Mouse (Mus musculus): ENCODE measurements around the gene Adck2.

The Adck2 gene

GRCm38 (mm10) chr6:39557723-39558261, 15.9 kb upstream of the Adck2 start, which contains the start of gene Dennd2a:
TSS of gene Dennd2a (minus strand) at chr6:39557867.
- DNase-seq (ENCODE audit: low spot score in 2 of 2), result peak; percentile 66 to 77

GRCm38 (mm10) chr6:39559276-39559939, 14.3 kb upstream of the Adck2 start:
- no peak for DNase-seq (ENCODE audit: low spot score in 2 of 2)

DNA sequence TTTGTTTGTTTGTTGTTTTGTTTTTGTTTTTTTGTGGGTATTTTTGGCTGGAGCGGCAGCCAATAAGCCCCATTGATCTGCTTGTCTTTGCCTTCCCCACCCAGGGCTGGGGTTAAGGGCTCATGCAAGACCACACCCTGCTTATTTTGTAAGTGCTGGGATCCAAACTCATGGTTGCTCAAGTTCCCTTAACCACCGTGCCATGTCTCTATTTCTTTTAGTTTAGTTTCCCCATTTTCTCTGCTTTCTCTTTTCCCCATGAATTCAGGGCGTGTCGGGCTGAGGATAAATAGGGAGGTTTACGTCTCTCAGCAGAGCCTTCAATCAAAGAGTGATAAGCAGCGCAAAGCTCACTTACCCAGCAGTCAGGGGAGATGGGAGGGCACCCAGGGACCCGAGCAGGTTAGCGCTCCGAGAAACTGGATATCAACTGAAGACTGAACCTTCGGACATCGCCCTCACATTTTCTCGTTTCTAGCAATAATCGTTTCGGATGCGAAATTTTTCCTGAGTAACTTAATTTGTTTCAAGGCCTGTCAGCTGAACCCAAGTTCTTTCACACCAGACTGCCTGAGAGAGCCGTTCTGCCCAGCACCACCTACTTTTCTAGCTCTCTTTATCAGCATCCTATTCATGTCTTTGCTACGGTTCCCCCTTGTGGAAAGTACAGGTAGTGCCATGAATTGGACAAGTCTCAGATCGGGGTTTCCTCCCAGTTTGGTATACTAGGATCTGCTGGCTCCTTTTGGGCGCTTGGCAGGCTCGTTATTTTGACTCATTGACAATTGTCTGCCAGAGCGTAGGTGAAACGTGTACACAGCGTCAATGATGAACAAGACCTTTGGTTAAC, 11.3 kb upstream of the Adck2 start:
- peak; percentile 58 to 85 for DNase-seq (ENCODE audit: low spot score in 2 of 2)

DNA sequence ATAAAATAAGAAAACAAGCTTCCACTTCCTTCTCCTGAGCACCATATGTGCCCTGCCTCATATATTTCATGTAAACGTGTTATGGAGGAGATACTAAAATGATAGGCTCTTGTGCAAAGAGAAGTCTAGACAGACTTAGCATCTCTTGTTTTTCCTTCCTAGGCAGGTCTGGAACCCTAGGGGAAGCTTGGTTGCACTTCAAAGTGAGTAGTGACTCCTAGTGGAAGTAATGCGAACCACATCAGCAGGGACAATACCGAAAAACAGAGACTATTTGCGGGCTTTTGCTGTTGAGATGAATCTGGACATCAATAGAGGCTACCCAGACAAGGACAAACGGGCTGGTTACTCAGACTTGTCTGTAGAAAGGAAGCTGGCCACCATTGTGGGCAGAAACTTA, 6.1 kb upstream of the Adck2 start:
- DNase-seq (ENCODE audit: low spot score in 2 of 2), result no peak

DNA sequence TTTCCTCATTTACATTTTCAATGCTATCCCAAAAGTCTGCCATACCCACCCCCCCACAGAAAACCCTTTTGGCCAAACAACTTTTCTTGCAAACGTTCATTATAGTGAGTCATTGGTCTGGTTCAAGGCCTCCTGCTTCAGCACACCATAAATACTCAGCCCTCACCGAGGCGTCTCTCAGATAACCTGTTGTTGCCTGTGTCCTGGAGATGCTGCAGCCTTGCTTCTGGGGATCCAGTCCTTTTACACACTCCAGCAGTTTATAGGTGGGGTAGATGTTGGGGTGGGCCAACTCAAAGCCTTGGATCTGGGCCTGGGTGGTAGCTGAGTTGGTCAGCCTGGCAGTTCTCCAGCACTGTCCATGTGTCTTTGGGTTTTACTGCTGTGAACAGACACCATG, 3.2 kb upstream of the Adck2 start:
- DNase-seq (ENCODE audit: low spot score in 2 of 2), result no peak

DNA sequence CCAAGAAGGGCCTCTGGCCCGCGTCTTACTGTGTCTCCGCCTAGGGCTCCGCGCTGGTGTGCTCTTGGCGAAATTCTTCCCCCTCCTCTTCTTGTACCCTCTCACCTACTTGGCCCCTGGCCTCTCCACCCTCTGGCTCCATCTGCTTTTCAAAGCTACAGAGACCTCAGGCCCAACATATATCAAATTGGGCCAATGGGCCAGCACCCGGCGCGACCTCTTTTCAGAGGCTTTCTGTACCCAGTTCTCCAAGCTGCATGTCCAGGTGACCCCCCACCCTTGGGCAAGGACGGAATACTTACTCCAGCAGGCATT, 839 bp downstream of the Adck2 start:
- no peak for DNase-seq (ENCODE audit: low spot score in 2 of 2)

DNA sequence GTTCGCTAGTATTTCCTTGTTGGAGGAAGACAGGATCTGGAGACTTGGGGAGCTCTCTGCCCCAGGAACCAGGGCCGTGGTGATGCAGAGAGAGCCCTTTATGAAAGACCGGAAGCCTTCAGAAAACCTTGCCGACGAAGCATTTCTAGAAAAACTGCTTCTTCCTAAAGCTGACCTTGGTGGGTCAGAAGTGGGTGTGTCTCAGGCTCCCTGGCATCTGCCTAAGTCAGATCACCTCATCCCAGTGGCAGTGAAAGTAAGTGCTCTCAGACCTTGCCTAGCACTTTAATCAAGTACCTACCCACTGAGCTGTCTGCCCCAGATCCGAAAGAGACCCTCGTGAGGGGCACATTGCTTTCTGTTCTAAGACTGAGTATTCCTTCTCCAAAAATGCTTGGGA, 1.3 kb downstream of the Adck2 start:
- no peak for DNase-seq (ENCODE audit: low spot score in 2 of 2)

DNA sequence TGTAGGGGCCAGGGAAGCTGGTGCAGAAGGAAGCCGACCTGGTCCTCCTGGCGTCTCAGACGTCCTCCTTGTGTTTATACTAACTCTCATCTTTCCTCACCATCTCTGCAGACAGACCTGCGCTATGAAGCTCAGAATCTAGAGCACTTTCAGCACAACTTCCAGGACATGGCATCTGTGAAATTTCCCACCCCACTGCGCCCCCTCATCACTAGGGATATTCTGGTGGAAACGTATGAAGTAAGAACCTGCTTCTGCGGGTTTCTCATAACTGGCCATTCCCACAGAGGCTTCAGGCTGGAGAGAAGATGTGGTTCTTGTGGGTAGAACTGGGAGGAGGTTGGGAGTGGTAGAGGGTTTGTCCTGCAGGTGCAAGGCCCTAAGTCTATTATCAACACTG, 5.9 kb downstream of the Adck2 start:
- DNase-seq (ENCODE audit: low spot score in 2 of 2), result no peak

GRCm38 (mm10) chr6:39580558-39580957, 6.9 kb downstream of the Adck2 start:
- DNase-seq (ENCODE audit: low spot score in 2 of 2), result no peak

- DNase-seq (ENCODE audit: low spot score in 2 of 2), result no peak
Measured at GRCm38 (mm10) chr6:39581087-39581784, 7.6 kb downstream of the Adck2 start.

- no peak for DNase-seq (ENCODE audit: low spot score in 2 of 2)
Measured at GRCm38 (mm10) chr6:39585517-39585916, 11.8 kb downstream of the Adck2 start, which contains the start of gene Gm42420. TSS of gene Gm42420 (plus strand) at chr6:39585753.

DNA sequence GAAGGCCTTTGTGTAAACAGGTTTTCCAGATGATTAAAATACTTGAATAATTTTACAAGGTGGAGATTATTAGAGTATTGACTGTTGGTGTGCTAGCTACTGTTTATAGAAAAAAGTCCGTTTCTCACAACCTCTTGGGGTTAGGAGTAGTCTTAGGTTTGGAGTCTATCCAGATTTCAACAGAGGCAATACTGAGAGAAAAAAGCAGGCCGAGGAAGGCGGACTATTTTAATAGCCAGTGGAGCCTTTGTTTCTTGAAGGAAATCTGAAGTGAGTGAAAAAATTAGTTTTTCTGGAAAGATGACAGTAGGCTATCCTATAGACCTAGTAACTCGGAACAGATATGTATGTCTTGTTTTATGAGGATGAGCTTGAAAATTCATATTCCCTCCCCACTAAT, 17.8 kb downstream of the Adck2 start:
- no peak for DNase-seq (ENCODE audit: low spot score in 2 of 2)

DNA sequence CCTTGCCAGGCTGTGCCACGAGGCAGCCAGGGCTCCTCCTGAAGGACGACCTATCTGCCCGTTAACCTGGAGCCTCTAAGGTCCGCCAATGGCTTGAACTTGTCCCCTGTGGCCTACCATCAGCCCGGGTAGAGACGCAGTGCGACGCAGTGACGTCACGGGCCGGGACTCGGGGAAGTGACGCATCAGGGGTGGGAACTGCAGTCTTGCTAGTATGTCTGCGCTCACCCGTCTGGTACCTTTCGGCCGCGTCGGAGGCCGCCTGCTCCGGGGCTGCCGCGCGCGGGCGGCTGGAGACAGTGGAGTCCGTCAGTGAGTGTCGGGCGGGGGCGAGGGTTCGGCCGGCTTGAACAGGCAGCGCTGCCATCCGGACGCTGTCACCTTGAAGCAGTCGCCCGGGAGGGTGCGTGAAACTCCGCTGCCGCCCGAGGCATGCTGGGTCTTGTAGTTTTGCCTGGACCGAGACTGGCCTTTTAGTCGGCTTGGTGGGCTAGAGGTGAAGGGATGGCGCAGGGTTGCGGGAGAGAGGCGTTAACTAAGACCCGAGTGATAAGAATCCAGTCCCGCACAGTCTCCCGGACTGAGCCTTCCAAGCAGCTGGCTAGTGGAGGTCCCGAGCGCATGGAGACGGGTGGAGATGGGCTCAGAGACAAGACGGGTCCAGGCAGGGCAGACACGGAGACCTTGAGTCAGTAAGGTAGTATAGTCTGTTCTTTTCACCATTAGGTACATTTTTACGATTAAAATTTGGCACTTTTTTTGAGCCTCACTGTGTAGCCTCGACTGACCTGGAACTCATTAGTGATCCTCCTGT, 18.9 kb downstream of the Adck2 start, which contains the start of gene Ndufb2:
TSS of gene Ndufb2 (plus strand) at position 174 of the 814 bp plus-strand sequence.
- peak; percentile 90 to 94 for DNase-seq (ENCODE audit: low spot score in 2 of 2)

GRCm38 (mm10) chr6:39600851-39601250, 27.2 kb downstream of the Adck2 start:
- DNase-seq (ENCODE audit: low spot score in 2 of 2), result no peak

DNA sequence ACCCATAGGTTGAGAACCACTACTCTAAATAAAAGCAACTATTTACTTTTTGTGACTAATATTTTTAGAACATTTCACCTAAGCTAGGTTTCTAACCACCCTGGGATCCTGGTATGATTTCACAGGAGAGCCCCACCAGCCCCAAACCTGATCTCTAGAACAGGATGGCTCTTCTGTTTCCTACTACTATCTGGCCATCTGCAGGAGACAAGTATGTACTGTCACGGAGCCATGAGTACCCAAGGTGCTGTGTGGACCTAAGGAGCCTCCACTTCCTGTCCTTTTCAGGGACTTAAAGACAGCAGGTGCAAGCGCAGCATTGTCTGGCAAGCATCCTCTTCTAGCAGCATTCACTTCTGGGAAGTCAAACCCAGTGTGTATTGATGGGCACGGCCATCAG, 28.2 kb downstream of the Adck2 start:
- DNase-seq (ENCODE audit: low spot score in 2 of 2), result no peak

- DNase-seq (ENCODE audit: low spot score in 2 of 2), result no peak
Measured at GRCm38 (mm10) chr6:39604565-39604964, 30.9 kb downstream of the Adck2 start.

GRCm38 (mm10) chr6:39606056-39606455, 32.4 kb downstream of the Adck2 start:
- DNase-seq (ENCODE audit: low spot score in 2 of 2), result no peak

DNA sequence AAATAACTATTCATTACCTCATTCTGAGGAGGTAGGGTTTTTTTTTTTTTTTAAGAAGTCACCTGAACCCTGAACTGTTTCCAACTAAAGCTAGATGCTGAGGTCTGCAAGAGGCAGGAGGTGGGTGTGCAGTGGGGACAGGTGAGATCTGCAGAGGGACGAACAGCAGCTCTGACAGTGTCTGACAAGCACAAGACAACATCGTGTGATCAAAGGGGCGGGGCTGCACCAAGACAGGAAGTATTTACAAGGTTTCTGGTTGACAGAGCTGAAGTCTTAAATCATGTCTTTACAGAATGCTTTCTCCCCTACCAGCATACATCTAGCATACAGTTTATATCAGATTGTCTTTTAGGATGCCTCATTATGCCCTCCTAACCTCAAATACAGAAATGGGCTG, 33.2 kb downstream of the Adck2 start:
- no peak for DNase-seq (ENCODE audit: low spot score in 2 of 2)

GRCm38 (mm10) chr6:39607365-39607764, 33.7 kb downstream of the Adck2 start:
- DNase-seq (ENCODE audit: low spot score in 2 of 2), result no peak

DNA sequence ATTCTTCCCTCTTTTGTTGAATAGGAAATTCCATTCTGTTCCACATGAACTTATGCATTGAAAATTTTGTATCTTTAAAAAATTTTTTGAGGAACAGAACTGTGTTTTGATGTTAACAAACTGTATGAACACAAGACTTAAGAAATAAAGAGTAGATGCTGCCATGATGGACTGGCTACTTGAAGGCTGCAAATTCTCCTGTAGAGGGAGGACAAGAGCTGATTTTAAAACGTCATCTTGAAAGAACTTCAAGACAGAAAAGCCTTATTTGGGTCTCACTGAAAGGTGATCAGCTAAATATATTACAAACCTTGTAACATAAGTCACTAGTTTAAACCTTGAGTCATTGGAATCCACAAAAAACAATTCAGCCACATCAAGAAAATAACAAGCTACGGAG, 36.5 kb downstream of the Adck2 start:
- DNase-seq (ENCODE audit: low spot score in 2 of 2), result no peak

- DNase-seq (ENCODE audit: low spot score in 2 of 2), result no peak
Measured at GRCm38 (mm10) chr6:39611296-39611695, 37.6 kb downstream of the Adck2 start.
